Mouse (Mus musculus): Measurements from ENCODE around the gene Ccng2. TPM values are rescaled to one million over a fixed set of nuclear protein-coding genes. Genes with fewer than 3 reads are reported as not detected.

Ccng2 gene
- total and polyA plus RNA-seq, 2 experiments from 2014 or later: 20.2 to 68.2 TPM

DNA sequence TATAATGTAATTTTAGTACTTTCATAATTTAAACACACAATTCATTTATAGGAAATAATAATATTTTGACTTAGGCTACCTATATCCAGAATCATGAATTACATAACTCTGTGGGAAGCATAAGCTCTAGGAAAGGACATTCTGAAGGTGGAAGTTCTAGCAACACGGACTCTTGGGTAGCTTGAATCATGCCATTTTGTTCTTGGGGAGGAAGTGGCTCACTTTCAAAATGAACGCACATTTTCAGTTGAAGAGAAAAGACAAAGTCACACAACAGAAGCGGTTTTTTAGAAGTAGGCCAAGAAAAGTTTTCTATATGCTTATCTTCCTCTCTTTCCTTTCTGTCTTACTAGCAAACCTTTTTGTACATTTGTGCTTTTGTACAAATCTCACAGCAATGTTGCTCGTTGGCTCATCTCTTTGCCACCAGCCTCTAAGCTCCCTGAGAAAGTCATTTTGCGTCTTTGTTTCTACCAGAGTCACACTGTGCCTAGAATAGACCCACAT is 11.2 kb upstream of the Ccng2 start:
- ATAC-seq (ENCODE audit: insufficient read depth, low read depth) (no peak), DNase-seq (ENCODE audit: low spot score) (no peak)
- H3K9ac ChIP-seq (replicated peaks; ENCODE audit: low read depth, low read length): no peak overlapping the region
- H3K4me3 ChIP-seq (ENCODE audit: low read depth, low read length): no peak overlapping the region
- no peak overlapping the region for H3K27ac ChIP-seq (ENCODE audit: low read depth)
- no peaks in the 10 kb centered on the region for H3K27me3 ChIP-seq (ENCODE audit: control insufficient read depth, insufficient read depth, low read length)
- no peaks in the 10 kb centered on the region for H3K9me3 ChIP-seq (replicated peaks; ENCODE audit: control insufficient read depth, low read length)
- no peaks in the 10 kb centered on the region for H3K4me1 ChIP-seq (ENCODE audit: control insufficient read depth, insufficient read depth)
- WGBS: 80% methylated on average over 5 of the region's 5 CpGs
- H3K36me3 ChIP-seq (replicated peaks; ENCODE audit: control insufficient read depth, insufficient read depth, low read length): no peaks in the 10 kb centered on the region
- TF ChIP-seq EP300 (IDR thresholded peaks at IDR 0.05; ENCODE audit: low read depth) (no peak), CTCF (IDR thresholded peaks at IDR 0.05; ENCODE audit: low read depth) (no peak)
- no peak overlapping the region for H3K4me2 ChIP-seq (ENCODE audit: low read depth, low read length)

DNA sequence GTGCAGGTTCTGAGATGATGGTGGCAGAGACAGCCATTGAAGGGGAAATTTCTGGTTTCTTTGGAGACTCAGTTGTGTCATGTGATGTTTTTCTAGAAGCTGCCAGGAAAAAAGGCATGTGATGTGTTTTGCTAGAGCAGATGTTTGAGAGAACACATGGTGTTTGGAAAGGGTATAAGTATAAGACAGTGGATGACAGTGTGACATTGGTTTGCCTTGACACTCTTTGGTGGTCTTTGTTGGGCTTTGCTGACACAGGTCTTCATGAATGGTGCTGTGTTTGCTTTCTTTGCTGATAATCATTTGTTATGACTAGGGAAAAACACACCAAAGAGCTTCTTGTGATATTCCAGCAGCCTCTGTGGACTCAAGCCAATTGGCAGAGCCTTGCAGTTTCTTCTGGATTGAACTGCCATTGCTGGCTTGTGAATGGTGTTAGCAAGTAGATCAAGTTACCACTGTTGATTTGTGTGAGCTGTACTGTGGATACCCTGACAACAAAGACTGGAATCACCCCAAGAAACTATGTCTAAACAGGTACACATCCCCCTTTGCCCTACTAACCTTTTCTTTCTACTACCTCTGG is 10.1 kb upstream of the Ccng2 start:
- Histone ChIP-seq H3K4me3 (ENCODE audit: low read depth, low read length) (no peak overlapping the region), H3K36me3 (replicated peaks; ENCODE audit: control insufficient read depth, insufficient read depth, low read length) (no peaks in the 10 kb centered on the region), H3K27me3 (ENCODE audit: control insufficient read depth, insufficient read depth, low read length) (no peaks in the 10 kb centered on the region), H3K4me2 (ENCODE audit: low read depth, low read length) (no peak overlapping the region), H3K9me3 (replicated peaks; ENCODE audit: control insufficient read depth, low read length) (no peaks in the 10 kb centered on the region), H3K27ac (ENCODE audit: low read depth) (no peak overlapping the region), H3K4me1 (ENCODE audit: control insufficient read depth, insufficient read depth) (no peaks in the 10 kb centered on the region), H3K9ac (replicated peaks; ENCODE audit: low read depth, low read length) (no peak overlapping the region)
- DNase-seq (ENCODE audit: low spot score) (no peak), ATAC-seq (ENCODE audit: insufficient read depth, low read depth) (no peak)
- TF ChIP-seq CTCF (IDR thresholded peaks at IDR 0.05; ENCODE audit: low read depth) (no peak), EP300 (IDR thresholded peaks at IDR 0.05; ENCODE audit: low read depth) (no peak)

DNA sequence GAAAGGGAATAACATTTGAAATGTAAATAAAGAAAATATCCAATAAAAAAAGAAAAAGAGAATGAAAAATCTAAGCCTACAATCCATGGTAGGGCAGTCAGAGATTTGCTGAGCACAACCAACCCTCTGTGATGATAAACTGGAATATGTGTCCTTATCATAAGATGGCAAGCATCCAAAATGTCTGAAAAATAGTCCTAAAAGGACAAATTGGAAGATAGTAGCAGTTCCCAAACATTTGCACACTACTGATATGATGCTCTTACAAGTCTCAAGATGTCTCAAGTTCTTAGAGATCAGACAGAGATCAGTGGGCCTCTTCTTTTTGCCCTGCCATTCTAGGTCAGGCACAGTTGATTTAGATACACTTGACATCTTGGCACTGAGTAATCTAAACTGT is 7.7 kb upstream of the Ccng2 start:
- no peak for TF ChIP-seq CTCF (IDR thresholded peaks at IDR 0.05; ENCODE audit: low read depth)
- no peak for TF ChIP-seq EP300 (IDR thresholded peaks at IDR 0.05; ENCODE audit: low read depth)
- no peak overlapping the region for H3K27ac ChIP-seq (ENCODE audit: low read depth)
- H3K4me3 ChIP-seq (ENCODE audit: low read depth, low read length): no peak overlapping the region
- DNase-seq (ENCODE audit: low spot score) (no peak), ATAC-seq (ENCODE audit: insufficient read depth, low read depth) (no peak)
- no peaks in the 10 kb centered on the region for H3K27me3 ChIP-seq (ENCODE audit: control insufficient read depth, insufficient read depth, low read length)
- no peaks in the 10 kb centered on the region for H3K9me3 ChIP-seq (replicated peaks; ENCODE audit: control insufficient read depth, low read length)
- H3K4me1 ChIP-seq (ENCODE audit: control insufficient read depth, insufficient read depth): peaks cover 7% of the 10 kb centered on the region; the same call in 1 of the 2 replicates
- no peak overlapping the region for H3K9ac ChIP-seq (replicated peaks; ENCODE audit: low read depth, low read length)
- H3K4me2 ChIP-seq (ENCODE audit: low read depth, low read length): no peak overlapping the region
- H3K36me3 ChIP-seq (replicated peaks; ENCODE audit: control insufficient read depth, insufficient read depth, low read length): no peaks in the 10 kb centered on the region

DNA sequence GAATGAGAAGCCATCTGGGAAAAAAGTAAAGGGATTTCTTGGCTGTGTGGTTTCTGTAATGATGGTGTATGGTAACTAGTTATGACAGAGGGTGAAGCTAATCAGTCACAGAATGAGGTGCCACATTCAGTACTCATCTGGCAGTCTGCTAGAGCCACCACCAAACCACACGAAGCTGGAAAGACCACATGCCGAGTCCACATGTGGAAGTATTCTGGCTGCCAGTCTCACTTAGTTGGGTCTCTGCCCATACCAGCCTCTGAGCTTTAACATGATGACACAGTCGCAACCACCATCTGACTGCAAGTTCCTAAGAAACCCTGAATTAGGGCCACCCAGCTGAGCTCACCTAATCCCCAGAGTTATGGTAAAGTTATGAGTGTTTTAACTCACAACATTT is 6.1 kb upstream of the Ccng2 start:
- no peak for TF ChIP-seq EP300 (IDR thresholded peaks at IDR 0.05; ENCODE audit: low read depth)
- no peak for TF ChIP-seq CTCF (IDR thresholded peaks at IDR 0.05; ENCODE audit: low read depth)
- WGBS: 64% methylated on average over 3 of the region's 3 CpGs

DNA sequence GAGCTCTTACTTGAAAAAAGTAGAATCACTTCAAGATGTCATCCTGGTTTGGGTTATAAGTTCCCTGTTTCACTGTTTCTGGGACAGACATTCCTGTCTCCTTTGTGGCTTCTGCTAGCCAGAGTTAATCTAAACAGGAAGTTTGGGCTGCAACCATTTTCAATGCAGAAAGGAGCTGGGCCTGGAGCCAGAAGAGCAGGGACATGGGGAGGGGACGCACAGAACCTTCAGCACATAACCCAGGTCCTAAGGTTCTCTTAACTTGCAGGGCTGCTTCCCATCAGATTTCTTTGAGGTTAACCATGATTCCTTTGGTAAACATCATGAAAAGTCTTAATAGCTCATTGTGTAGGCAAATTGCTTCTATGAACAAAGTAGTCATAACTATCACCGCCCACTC is 4.3 kb upstream of the Ccng2 start:
- peak; percentile 43 for DNase-seq (ENCODE audit: low spot score)
- TF ChIP-seq CTCF (IDR thresholded peaks at IDR 0.05; ENCODE audit: low read depth) (no peak), EP300 (IDR thresholded peaks at IDR 0.05; ENCODE audit: low read depth) (no peak)

More for the DNA sequence above, 6.1 kb upstream of the Ccng2 start:
- H3K4me2 ChIP-seq (ENCODE audit: low read depth, low read length): no peak overlapping the region
- peaks cover 7% of the 10 kb centered on the region; the same call in 1 of the 2 replicates for H3K4me1 ChIP-seq (ENCODE audit: control insufficient read depth, insufficient read depth)
- H3K27me3 ChIP-seq (ENCODE audit: control insufficient read depth, insufficient read depth, low read length): no peaks in the 10 kb centered on the region
- no peak for DNase-seq (ENCODE audit: low spot score)
- no peak overlapping the region for H3K4me3 ChIP-seq (ENCODE audit: low read depth, low read length)
- H3K27ac ChIP-seq (ENCODE audit: low read depth): no peak overlapping the region
- ATAC-seq (ENCODE audit: insufficient read depth, low read depth): no peak
- no peaks in the 10 kb centered on the region for H3K9me3 ChIP-seq (replicated peaks; ENCODE audit: control insufficient read depth, low read length)
- H3K36me3 ChIP-seq (replicated peaks; ENCODE audit: control insufficient read depth, insufficient read depth, low read length): no peaks in the 10 kb centered on the region
- no peak overlapping the region for H3K9ac ChIP-seq (replicated peaks; ENCODE audit: low read depth, low read length)

More for the DNA sequence above, 4.3 kb upstream of the Ccng2 start:
- H3K36me3 ChIP-seq (replicated peaks; ENCODE audit: control insufficient read depth, insufficient read depth, low read length): no peaks in the 10 kb centered on the region
- no peak overlapping the region for H3K9ac ChIP-seq (replicated peaks; ENCODE audit: low read depth, low read length)
- peak overlapping the region; percentile 25; the same call in 1 of the 2 replicates for H3K27ac ChIP-seq (ENCODE audit: low read depth)
- no peak for ATAC-seq (ENCODE audit: insufficient read depth, low read depth)
- H3K4me3 ChIP-seq (ENCODE audit: low read depth, low read length): no peak overlapping the region
- no peak overlapping the region for H3K4me2 ChIP-seq (ENCODE audit: low read depth, low read length)
- H3K9me3 ChIP-seq (replicated peaks; ENCODE audit: control insufficient read depth, low read length): no peaks in the 10 kb centered on the region
- peaks cover 10% of the 10 kb centered on the region; the same call in 1 of the 2 replicates for H3K4me1 ChIP-seq (ENCODE audit: control insufficient read depth, insufficient read depth)
- H3K27me3 ChIP-seq (ENCODE audit: control insufficient read depth, insufficient read depth, low read length): no peaks in the 10 kb centered on the region
- WGBS: 61% methylated on average over 2 of the region's 2 CpGs

Data from heart, postnatal 0 days (tissue).